Mouse (Mus musculus): ENCODE measurements at regions not wholly inside any gene's neighbourhood (a gene's known extent, or its start where the extent isn't known, plus 50 kb on each side); places are given as distances from the start of the nearest gene placed in this dataset.

DNA sequence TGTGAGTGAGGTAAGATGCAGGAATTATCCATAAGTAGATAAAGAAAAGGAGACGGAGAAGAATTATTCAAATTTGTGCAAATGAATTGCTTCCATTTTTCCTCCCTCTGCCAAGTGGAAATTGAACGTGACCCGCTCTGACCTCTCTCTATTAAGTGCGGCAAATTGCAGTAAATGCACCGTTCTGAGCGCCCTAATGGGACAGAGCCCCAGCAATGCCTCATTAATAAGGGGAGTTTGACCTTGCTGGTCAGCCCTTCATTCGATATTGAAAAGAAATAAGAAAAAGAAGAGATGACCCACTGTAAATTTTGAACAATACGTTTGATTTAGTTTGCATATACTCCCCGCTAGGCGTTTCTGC, 137.0 kb downstream of the Gpat3 start:
- no peak for DNase-seq

DNA sequence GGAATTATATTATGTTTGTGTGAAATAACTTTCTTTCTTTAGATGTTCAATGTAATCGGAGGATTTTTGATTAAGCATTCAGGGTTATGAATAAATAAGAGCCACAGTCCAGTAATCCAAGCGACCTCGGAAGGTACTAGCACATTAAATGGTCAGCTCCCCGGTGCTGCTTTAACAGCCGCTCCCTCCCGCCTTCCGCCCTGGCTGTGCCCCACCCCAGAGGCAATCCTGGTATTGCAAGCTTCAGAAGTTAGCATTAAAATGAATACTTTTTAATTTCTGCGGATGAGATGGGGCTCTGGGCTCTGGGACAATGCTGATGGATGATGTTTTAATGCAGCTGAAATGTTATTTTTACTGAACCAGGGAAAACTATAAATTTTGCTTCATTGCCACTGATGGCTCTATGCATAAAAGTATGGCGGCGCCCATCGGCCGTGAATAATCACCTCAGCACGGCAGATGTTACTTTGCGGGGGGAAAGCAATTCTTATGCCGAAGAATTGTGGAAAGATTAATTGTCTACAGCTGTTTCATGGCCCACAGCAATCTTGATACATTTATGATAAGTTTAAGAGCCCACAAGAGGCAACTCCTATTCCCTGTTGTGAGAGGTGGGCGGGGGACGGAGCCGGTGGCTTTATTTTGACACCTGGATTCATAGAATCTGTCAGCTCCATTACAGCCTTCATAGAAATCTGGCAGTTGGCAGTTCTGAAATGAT, 136.5 kb downstream of the Gpat3 start:
- DNase-seq = no peak

- DNase-seq = no peak
Measured at GRCm38 (mm10) chr5:100976736-100977135, 131.2 kb downstream of the Gpat3 start.

DNA sequence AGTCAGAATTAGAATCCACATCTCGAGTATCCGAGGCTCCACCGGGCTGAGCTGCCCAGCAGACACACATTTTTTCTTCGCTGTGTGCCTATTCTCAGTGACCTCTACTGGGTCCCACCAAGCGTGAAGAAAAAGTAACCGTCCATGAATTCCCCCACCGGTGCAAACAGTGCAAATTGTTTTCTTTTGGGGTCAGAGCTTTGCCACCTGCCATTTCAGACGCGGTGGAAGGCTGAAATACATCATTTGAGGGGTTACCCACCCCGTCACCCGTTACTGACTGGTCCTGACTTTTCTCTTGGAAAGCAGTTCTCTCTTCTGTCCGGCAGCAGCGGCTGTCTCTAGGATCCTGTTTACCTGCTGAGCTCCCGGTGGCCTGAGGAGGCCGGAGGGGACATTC, 105.7 kb downstream of the Gpat3 start:
- DNase-seq = no peak
